Mouse (Mus musculus) E14TG2a.4 (cell line): Measurements from ENCODE around the gene St3gal5.

ENCODE experiments used
- H3K27me3 ChIP-seq: 2 replicates; pipeline ENCODE4 v1.6.1; 2014; ENCODE audit warnings: low read length, control low read depth; ENCODE audit not compliant: insufficient read depth
- H3K36me3 ChIP-seq: 2 replicates; pipeline ENCODE4 v1.6.1; 2014; ENCODE audit warnings: low read length, control low read depth; ENCODE audit not compliant: insufficient read depth
- H3K4me1 ChIP-seq: replicated peaks from 2 replicates; pipeline ENCODE4 v1.6.1; 2014; ENCODE audit warnings: low read depth, low read length, control low read depth
- H3K4me3 ChIP-seq: replicated peaks from 2 replicates; pipeline ENCODE4 v1.5.1; 2014; ENCODE audit warnings: mild to moderate bottlenecking, low read length
- H3K9me3 ChIP-seq: 2 replicates; pipeline ENCODE4 v1.6.1; 2014; ENCODE audit warnings: low read length, control low read depth
- CTCF ChIP-seq: conservative IDR thresholded peaks from 2 replicates; pipeline ENCODE4 v1.5.1; 2014; ENCODE audit warnings: low read length
- NANOG ChIP-seq: IDR thresholded peaks from 2 replicates; pipeline ENCODE4 v1.6.1; 2014; ENCODE audit warnings: borderline replicate concordance, low read length, mixed read lengths
- POU5F1 ChIP-seq: IDR thresholded peaks from 2 replicates; pipeline ENCODE4 v1.6.1; 2014; ENCODE audit warnings: low read length, borderline replicate concordance

Gene St3gal5

GRCm38 (mm10) chr6:72063718-72064117, 33.7 kb upstream of the St3gal5 start:
- no peaks in the 10 kb centered on the region; the same call in 1 of the 2 replicates for H3K9me3 ChIP-seq
- TF ChIP-seq CTCF (no peak), POU5F1 (no peak), NANOG (no peak)
- H3K4me1 ChIP-seq: no peaks in the 10 kb centered on the region
- no peaks in the 10 kb centered on the region for H3K27me3 ChIP-seq
- no peak overlapping the region for H3K4me3 ChIP-seq
- no peaks in the 10 kb centered on the region for H3K36me3 ChIP-seq

- no peak overlapping the region for H3K4me3 ChIP-seq
- H3K36me3 ChIP-seq: no peaks in the 10 kb centered on the region
- no peak for TF ChIP-seq CTCF
- no peak for TF ChIP-seq NANOG
- no peak for TF ChIP-seq POU5F1
- no peaks in the 10 kb centered on the region; the same call in 1 of the 2 replicates for H3K9me3 ChIP-seq
- no peaks in the 10 kb centered on the region for H3K4me1 ChIP-seq
- H3K27me3 ChIP-seq: no peaks in the 10 kb centered on the region
Measured at GRCm38 (mm10) chr6:72065988-72066387, 31.4 kb upstream of the St3gal5 start.

- TF ChIP-seq NANOG: no peak
- TF ChIP-seq CTCF: no peak
- no peak for TF ChIP-seq POU5F1
- no peaks in the 10 kb centered on the region; the same call in 1 of the 2 replicates for H3K9me3 ChIP-seq
- H3K4me1 ChIP-seq: no peaks in the 10 kb centered on the region
- no peak overlapping the region for H3K4me3 ChIP-seq
- H3K36me3 ChIP-seq: no peaks in the 10 kb centered on the region
- no peaks in the 10 kb centered on the region for H3K27me3 ChIP-seq
Measured at GRCm38 (mm10) chr6:72068436-72068835, 29.0 kb upstream of the St3gal5 start.

GRCm38 (mm10) chr6:72071281-72071870, 26.0 kb upstream of the St3gal5 start:
- Histone ChIP-seq H3K9me3 (no peaks in the 10 kb centered on the region; the same call in 1 of the 2 replicates), H3K4me3 (no peak overlapping the region), H3K4me1 (no peaks in the 10 kb centered on the region), H3K27me3 (no peaks in the 10 kb centered on the region), H3K36me3 (no peaks in the 10 kb centered on the region)
- no peak for TF ChIP-seq CTCF
- TF ChIP-seq POU5F1: no peak
- no peak for TF ChIP-seq NANOG

GRCm38 (mm10) chr6:72073781-72074180, 23.6 kb upstream of the St3gal5 start:
- TF ChIP-seq NANOG (no peak), CTCF (no peak), POU5F1 (no peak)
- H3K4me1 ChIP-seq: no peaks in the 10 kb centered on the region
- no peaks in the 10 kb centered on the region for H3K36me3 ChIP-seq
- H3K27me3 ChIP-seq: no peaks in the 10 kb centered on the region
- H3K4me3 ChIP-seq: no peak overlapping the region
- no peaks in the 10 kb centered on the region for H3K9me3 ChIP-seq

GRCm38 (mm10) chr6:72076512-72076911, 20.9 kb upstream of the St3gal5 start:
- no peak overlapping the region for H3K4me3 ChIP-seq
- TF ChIP-seq NANOG (no peak), POU5F1 (no peak), CTCF (no peak)
- H3K27me3 ChIP-seq: no peaks in the 10 kb centered on the region
- H3K4me1 ChIP-seq: no peaks in the 10 kb centered on the region
- no peaks in the 10 kb centered on the region for H3K36me3 ChIP-seq
- peaks cover 18% of the 10 kb centered on the region for H3K9me3 ChIP-seq

- Histone ChIP-seq H3K4me3 (no peak overlapping the region), H3K27me3 (no peaks in the 10 kb centered on the region), H3K9me3 (peaks cover 18% of the 10 kb centered on the region), H3K4me1 (no peaks in the 10 kb centered on the region), H3K36me3 (no peaks in the 10 kb centered on the region)
- TF ChIP-seq NANOG (no peak), POU5F1 (no peak), CTCF (no peak)
Measured at GRCm38 (mm10) chr6:72078178-72078577, 19.2 kb upstream of the St3gal5 start.

- Histone ChIP-seq H3K4me1 (no peaks in the 10 kb centered on the region), H3K9me3 (peaks cover 18% of the 10 kb centered on the region), H3K27me3 (no peaks in the 10 kb centered on the region), H3K36me3 (no peaks in the 10 kb centered on the region), H3K4me3 (no peak overlapping the region)
- TF ChIP-seq CTCF (no peak), NANOG (no peak), POU5F1 (no peak)
Measured at GRCm38 (mm10) chr6:72081318-72082024, 15.9 kb upstream of the St3gal5 start.
